9 mouse cellular contexts compared by ENCODE assay signal in genomic region chr17:79948591-79949475, GRCm38 (mm10). TPM values are rescaled to one million over a fixed set of nuclear protein-coding genes. Genes with fewer than 3 reads are reported as not detected.
DNase-seq lines count a peak whose midpoint lies in the region; ATAC-seq lines count a peak whose summit lies in the region.
"Had no signal": no experiment of that assay in that cellular context is flagged by ENCODE, and none has a peak within 500 bp of the region (broad histone marks: within the 10 kb centered on the region; RNA-seq: fewer than 3 reads in every experiment).

No protein-coding gene starts in this region.

- 53% methylated on average over 11 of the region's 11 CpGs for WGBS in embryonic facial prominence, embryonic 13.5 days
- 75% methylated on average over 11 of the region's 11 CpGs for WGBS in embryonic facial prominence, embryonic 10.5 days
- WGBS in embryonic facial prominence, embryonic 15.5 days: 44% methylated on average over 11 of the region's 11 CpGs

- no peak overlapping the region for H3K4me3 ChIP-seq in embryonic facial prominence, embryonic 13.5 days
- H3K4me3 ChIP-seq in embryonic facial prominence, embryonic 10.5 days: no peak overlapping the region
- H3K4me3 ChIP-seq in embryonic facial prominence, embryonic 15.5 days (replicated peaks): no peak overlapping the region; the same call in 1 of the 2 replicates

- H3K4me1 ChIP-seq in embryonic facial prominence, embryonic 13.5 days: peaks cover 20% of the 10 kb centered on the region
- H3K4me1 ChIP-seq in embryonic facial prominence, embryonic 10.5 days: peaks cover 12% of the 10 kb centered on the region
- H3K4me1 ChIP-seq in embryonic facial prominence, embryonic 15.5 days: peaks cover 14% of the 10 kb centered on the region

- H3K9ac ChIP-seq in embryonic facial prominence, embryonic 13.5 days: no peak overlapping the region
- H3K9ac ChIP-seq in embryonic facial prominence, embryonic 15.5 days: no peak overlapping the region

- H3K9me3 ChIP-seq in embryonic facial prominence, embryonic 13.5 days: no peaks in the 10 kb centered on the region
- no peaks in the 10 kb centered on the region for H3K9me3 ChIP-seq in embryonic facial prominence, embryonic 10.5 days
- H3K9me3 ChIP-seq in embryonic facial prominence, embryonic 15.5 days (replicated peaks): no peaks in the 10 kb centered on the region

- ATAC-seq in embryonic facial prominence, embryonic 13.5 days (ENCODE audit: insufficient number of reproducible peaks, insufficient read depth, low FRiP score, low TSS enrichment, low read depth): no peak
- no peak for ATAC-seq in embryonic facial prominence, embryonic 15.5 days (ENCODE audit: insufficient number of reproducible peaks, low FRiP score, low TSS enrichment, low read depth)

- no peaks in the 10 kb centered on the region for H3K27me3 ChIP-seq in embryonic facial prominence, embryonic 13.5 days
- 0 out of 2 replicates have a peak, but pooled peaks cover 5% of the 10 kb centered on the region for H3K27me3 ChIP-seq in embryonic facial prominence, embryonic 10.5 days (replicated peaks; ENCODE audit: low read depth, poor library complexity, severe bottlenecking)
- H3K27me3 ChIP-seq in embryonic facial prominence, embryonic 15.5 days: no peaks in the 10 kb centered on the region

- peak overlapping the region; percentile 53; the same call in 1 of the 2 replicates for H3K27ac ChIP-seq in embryonic facial prominence, embryonic 13.5 days
- no peak overlapping the region for H3K27ac ChIP-seq in embryonic facial prominence, embryonic 10.5 days (replicated peaks)
- peak overlapping the region; percentile 87 for H3K27ac ChIP-seq in embryonic facial prominence, embryonic 15.5 days (replicated peaks)
- H3K27ac ChIP-seq: kidney, postnatal 0 days had no signal

- H3K4me2 ChIP-seq in embryonic facial prominence, embryonic 13.5 days: no peak overlapping the region
- no peak overlapping the region for H3K4me2 ChIP-seq in embryonic facial prominence, embryonic 15.5 days (replicated peaks)

- H3K36me3 ChIP-seq in embryonic facial prominence, embryonic 13.5 days: no peaks in the 10 kb centered on the region
- H3K36me3 ChIP-seq in embryonic facial prominence, embryonic 10.5 days (replicated peaks): no peaks in the 10 kb centered on the region
- no peaks in the 10 kb centered on the region for H3K36me3 ChIP-seq in embryonic facial prominence, embryonic 15.5 days

- DNase-seq in embryonic facial prominence, embryonic 10.5 days (ENCODE audit: low spot score): no peak
- peak; percentile 50 for DNase-seq in ES-CJ7 (ENCODE audit: low read depth, low spot score)
- peak; percentile 9 to 31 for DNase-seq in left cerebral cortex, adult 18-20 months (ENCODE audit: low spot score in 2 of 2)
- no peak for DNase-seq in testis, postnatal 14 days (ENCODE audit: low spot score)
- no peak for DNase-seq in B cell, adult 2 months
- DNase-seq in embryo, embryonic 10.5 days (ENCODE audit: low spot score): no peak

RNA-seq across cellular contexts. Expression of gene Atl2, which starts 52.9 kb away (rescaled TPM):
- polyA plus RNA-seq in embryonic facial prominence, embryonic 13.5 days (2015; fragmentation: Nextera tagmentation; extraction: Ambion mirVana): 26.5 and 30.5 TPM in 2 replicates
- polyA plus RNA-seq in embryonic facial prominence, embryonic 10.5 days (2016; fragmentation: Nextera tagmentation; extraction: Ambion mirVana): 37.5 and 38.1 TPM in 2 replicates
- polyA plus RNA-seq in embryonic facial prominence, embryonic 15.5 days (2015; fragmentation: Nextera tagmentation; extraction: Ambion mirVana): 30.6 and 30.7 TPM in 2 replicates
- 10 to 100 TPM; 64.3 to 66.0 TPM for total RNA-seq in left cerebral cortex, adult 18-20 months (2021)

Comparison
In these comparisons a context has a peak if more than half of its experiments do, and no peak if none do; other contexts are left out.
1. DNase-seq: peak in ES-CJ7 (single experiment) and left cerebral cortex, adult 18-20 months (2 of 2); none in embryonic facial prominence, embryonic 10.5 days (single experiment), testis, postnatal 14 days (single experiment), B cell, adult 2 months (0 of 2) and embryo, embryonic 10.5 days (single experiment).